Mouse (Mus musculus): ENCODE data around the gene Thsd4. TPM values are rescaled to one million over a fixed set of nuclear protein-coding genes. Genes with fewer than 3 reads are reported as not detected.

Gene Thsd4
- total RNA-seq, 2 experiments from 2014 or later = 9.1 to 10.8 TPM

DNA sequence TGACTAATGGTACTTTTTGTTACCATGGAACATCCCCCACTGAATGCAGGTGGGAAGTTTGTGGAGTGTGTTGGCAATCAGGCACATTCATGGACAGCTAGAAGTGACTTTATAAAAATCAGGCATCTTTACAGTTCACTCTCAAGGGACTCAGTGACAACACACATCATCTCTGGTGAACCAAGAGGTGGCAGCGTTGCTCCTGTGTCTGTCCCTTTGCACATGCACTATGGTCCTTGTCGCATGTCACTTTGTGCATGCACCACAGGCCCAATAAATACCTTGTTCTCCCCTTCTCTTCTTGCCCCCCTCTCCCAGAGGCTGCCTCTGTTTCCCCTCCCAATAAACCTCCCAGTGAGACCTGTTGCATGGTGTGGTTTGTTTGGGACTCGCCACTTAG is 270.1 kb downstream of the Thsd4 start:
- peak in 1 of 2 experiments; percentile 52 for DNase-seq (ENCODE audit: extremely low spot score in 1 of 2, low spot score in 2 of 2)
- intact Hi-C loops (cut with DNase I) = no loop called here

- intact Hi-C loops (cut with DNase I) = no loop called here
- no peak for DNase-seq (ENCODE audit: extremely low spot score in 1 of 2, low spot score in 2 of 2)
Observed at GRCm38 (mm10) chr9:60250403-60250802, 271.4 kb downstream of the Thsd4 start.

DNA sequence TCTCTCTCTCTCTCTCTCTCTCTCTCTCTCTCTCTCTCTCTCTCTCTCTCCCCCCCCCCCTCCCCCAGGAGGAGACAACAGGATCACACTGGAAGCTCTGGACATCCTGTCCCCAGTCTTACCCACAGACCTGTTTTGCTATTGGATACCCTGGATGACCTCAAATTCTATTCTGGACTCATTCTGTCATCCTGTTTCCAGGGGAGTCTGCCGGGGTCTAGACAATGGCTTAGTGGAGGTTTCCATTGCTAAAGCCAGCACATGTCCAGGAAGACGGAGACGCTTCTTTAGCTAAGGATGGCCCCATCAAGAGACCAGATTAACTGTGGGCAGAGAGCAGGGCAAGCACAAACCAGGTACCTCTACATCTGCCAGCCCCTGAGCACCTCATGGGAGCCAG is 273.8 kb downstream of the Thsd4 start:
- DNase-seq (ENCODE audit: extremely low spot score in 1 of 2, low spot score in 2 of 2) = no peak
- intact Hi-C loops (cut with DNase I) = loop anchor here (5.0 to 10.0 kb wide), 4 partner anchors 349 to 609 kb away; partner anchors contain the start of gene Lrrc49

DNA sequence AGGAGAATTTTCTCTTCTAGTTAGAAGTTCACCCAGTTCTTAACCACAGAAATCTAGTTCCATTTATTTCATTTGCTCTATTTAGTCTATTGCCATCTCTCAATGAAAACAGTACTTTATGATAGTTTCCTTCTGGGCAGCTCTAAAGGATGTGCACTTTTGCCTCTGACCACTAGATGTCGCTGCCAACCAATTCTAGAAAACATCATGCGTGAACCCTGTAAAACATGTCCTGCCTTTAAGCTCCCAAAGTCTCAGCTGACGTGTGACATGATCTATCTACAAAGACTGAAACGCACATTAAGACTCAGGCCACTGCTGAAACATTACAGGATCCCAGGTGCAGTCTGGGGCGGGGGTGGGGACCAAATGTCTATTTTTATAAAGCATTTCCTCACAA is 276.9 kb downstream of the Thsd4 start:
- intact Hi-C loops (cut with DNase I) = loop anchor here (2.0 to 10.0 kb wide), 5 partner anchors 32 to 612 kb away; partner anchors contain the start of gene Lrrc49

GRCm38 (mm10) chr9:60243503-60243902 is 278.3 kb downstream of the Thsd4 start:
- intact Hi-C loops (cut with DNase I) = loop anchor here (10.0 kb wide), 2 partner anchors 441 to 501 kb away; partner anchors contain the start of gene Lrrc49
- DNase-seq (ENCODE audit: extremely low spot score in 1 of 2, low spot score in 2 of 2) = no peak

More for the DNA sequence above, 276.9 kb downstream of the Thsd4 start:
- DNase-seq (ENCODE audit: extremely low spot score in 1 of 2, low spot score in 2 of 2) = peak; percentile 53 to 74

DNA sequence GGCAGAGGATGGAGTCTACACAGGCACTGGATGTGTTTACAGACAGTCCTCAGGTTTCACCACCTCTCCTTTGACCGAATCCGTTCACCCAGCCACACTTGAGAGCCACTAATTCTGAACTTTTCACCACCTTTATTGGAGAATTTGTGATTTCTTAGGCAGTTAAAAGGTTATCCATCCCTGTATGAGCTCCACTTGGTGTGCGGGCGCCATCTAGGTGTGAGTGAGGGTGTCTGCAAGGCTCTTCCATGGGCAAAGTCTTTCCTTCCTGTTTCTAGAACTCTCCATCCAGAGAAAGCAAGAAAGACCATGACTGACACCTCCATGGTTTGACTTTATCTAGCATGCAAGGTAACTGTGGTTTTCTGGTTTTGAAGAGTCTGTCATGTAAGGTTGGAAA is 284.2 kb downstream of the Thsd4 start:
- intact Hi-C loops (cut with DNase I) = loop anchor here (5.0 kb wide), 1 partner anchor 275 kb away; the partner anchor contains the start of gene Nr2e3
- peak; percentile 45 to 51 for DNase-seq (ENCODE audit: extremely low spot score in 1 of 2, low spot score in 2 of 2)

DNA sequence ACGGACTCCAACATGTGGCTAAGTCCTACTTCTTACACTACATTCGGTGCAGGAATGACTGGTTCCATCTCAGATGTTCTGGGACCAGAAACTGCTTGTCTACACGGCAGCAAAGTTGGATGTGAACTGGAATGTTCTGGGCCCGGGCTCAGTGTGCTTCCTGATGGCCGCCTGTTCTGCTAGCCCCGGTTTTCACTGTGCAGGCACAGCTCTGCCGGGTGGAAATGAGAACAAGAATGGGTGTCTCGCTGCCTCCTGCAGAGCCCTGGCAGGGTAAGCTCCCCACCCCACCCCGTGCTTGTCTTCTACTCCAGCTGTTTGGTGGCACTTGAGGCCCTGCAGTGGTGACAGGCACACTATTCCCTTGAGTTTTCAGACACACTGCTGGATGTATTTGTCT is 285.7 kb downstream of the Thsd4 start:
- no peak for DNase-seq (ENCODE audit: extremely low spot score in 1 of 2, low spot score in 2 of 2)
- intact Hi-C loops (cut with DNase I) = loop anchor here (5.0 kb wide), 1 partner anchor 274 kb away; the partner anchor contains the start of gene Nr2e3

DNA sequence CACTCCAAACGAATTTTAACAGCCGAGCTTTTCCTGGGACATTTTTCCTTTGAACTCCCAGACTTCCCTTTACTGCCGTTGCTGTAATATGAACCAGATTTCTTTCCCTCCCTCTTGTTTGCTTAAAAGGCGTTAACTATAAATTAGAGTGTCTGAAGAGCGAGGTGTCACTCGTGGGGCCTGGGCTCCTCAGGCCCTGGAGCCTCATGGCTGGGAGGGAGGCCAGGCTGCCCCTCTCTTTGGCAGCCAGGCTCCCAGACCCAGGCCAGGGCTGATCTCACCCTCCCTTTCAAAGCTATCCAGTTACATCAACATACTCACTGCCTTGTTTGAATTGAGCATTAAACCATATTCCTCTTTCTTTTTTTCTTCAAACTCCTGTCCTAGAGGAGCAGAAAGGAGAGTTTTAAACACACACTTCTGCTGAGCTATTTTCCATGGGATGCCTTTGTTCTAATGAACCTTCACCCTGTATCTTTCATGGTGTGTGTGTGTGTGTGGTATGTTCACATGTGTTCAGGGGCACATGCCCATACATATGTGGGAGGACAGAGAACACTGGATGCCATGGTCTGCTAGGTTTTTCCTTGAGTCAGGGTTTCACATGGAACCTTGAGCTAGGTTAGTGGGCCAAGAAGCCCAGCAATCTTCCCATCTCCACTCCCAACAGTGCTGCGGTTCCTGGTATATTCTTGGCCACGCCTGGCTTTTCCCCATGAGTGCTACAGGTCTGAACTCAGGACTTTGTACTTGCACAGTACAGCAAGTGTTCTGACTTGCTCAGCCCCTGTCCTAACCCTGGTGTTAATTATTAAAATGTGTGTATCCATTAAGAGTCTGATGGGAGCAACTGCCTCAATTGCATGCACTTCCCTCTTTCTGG is 287.4 kb downstream of the Thsd4 start:
- DNase-seq (ENCODE audit: extremely low spot score in 1 of 2, low spot score in 2 of 2) = no peak
- intact Hi-C loops (cut with DNase I) = loop anchor here (5.0 kb wide), 1 partner anchor 272 kb away; the partner anchor contains the start of gene Nr2e3

DNA sequence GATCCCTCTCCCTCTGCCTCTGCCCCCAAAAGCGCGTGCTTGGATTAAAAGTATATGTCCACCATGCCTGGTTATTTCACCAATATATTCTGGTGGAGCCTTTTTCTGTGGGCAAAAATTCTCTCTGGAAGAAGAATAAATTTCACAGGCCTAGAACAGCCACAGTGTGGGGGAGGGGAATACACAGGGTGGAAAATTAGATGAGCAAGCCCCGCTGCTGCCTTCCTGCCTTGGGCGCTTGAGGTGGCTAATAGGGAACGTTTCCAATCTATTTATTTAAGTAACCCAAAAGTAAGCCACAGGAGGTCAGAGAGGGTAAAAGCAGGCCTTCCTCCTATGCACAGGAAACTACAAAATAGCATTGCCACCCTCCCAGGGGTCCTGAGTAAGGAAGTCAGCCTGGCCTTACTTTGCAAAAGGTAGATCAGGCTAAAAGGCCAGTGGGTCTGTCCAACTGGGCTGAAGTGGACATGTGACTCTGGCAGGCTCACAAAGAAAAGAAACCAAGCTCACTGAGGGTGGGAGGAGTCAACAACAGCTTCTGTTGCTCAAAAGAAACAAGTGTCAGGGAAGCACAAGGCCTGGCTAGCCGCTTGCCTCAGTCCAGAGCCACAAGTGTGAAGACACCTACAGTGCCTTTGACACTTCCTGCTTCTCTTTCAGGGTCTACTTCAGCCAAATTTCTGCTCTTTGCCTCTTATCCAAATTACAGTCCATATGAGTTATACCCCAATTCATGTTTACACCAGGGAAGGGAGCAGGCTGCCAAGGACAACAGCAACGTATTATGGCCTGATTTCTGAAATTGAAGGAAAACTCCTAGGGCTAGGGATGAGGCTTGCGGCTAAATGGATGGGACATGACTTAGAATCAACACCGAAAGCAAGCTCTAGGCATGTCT is 289.6 kb downstream of the Thsd4 start:
- intact Hi-C loops (cut with DNase I) = no loop called here
- no peak for DNase-seq (ENCODE audit: extremely low spot score in 1 of 2, low spot score in 2 of 2)

- intact Hi-C loops (cut with DNase I) = no loop called here
- DNase-seq (ENCODE audit: extremely low spot score in 1 of 2, low spot score in 2 of 2) = no peak
Observed at GRCm38 (mm10) chr9:60229496-60229895, 292.4 kb downstream of the Thsd4 start.

DNA sequence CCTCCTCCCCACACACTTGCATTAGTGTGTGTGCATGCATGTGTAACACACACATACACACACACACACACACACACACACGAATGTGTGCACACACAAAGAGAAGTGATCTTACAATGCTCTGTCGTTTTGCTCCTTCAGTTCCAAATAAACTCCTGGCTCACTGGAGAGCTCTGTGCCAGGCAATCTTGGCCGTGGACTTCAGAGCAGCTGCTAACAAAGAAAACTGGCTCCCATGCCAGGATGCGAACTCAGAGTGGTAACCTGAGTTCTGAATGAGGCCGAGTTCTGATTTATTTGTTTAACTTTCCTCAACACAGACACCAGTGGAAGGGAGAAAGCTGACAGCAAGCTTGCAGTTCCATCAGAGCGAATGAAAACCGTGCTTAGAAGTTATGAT is 294.1 kb downstream of the Thsd4 start:
- intact Hi-C loops (cut with DNase I) = no loop called here
- DNase-seq (ENCODE audit: extremely low spot score in 1 of 2, low spot score in 2 of 2) = no peak

- no peak for DNase-seq (ENCODE audit: extremely low spot score in 1 of 2, low spot score in 2 of 2)
- intact Hi-C loops (cut with DNase I) = no loop called here
Observed at GRCm38 (mm10) chr9:60226679-60227078, 295.2 kb downstream of the Thsd4 start.

- DNase-seq (ENCODE audit: extremely low spot score in 1 of 2, low spot score in 2 of 2) = peak; percentile 53 to 59
- intact Hi-C loops (cut with DNase I) = no loop called here
Observed at GRCm38 (mm10) chr9:60226155-60226554, 295.7 kb downstream of the Thsd4 start.

- intact Hi-C loops (cut with DNase I) = no loop called here
- no peak for DNase-seq (ENCODE audit: extremely low spot score in 1 of 2, low spot score in 2 of 2)
Observed at GRCm38 (mm10) chr9:60225453-60225852, 296.4 kb downstream of the Thsd4 start.

- intact Hi-C loops (cut with DNase I) = no loop called here
- no peak for DNase-seq (ENCODE audit: extremely low spot score in 1 of 2, low spot score in 2 of 2)
Observed at GRCm38 (mm10) chr9:60224039-60224695, 297.7 kb downstream of the Thsd4 start.

DNA sequence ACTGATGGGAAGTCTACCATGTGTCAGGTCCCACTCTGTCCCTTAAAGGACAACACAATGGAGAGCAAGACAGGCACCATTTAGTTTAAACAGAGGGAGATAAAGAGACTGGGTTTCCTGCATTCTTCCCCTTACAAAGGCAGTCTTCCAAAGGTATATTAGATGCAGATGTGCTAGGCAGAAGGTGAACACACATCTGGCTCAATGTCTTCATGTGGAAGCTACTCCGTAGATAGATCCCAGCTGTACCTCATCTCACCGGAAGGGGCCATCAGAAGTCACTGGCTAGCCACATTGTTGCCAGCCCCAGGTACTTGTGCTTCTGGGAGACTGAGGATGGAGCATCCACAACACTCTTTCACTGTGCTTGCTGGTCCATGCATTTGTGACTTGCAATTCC is 301.4 kb downstream of the Thsd4 start:
- intact Hi-C loops (cut with DNase I) = no loop called here
- DNase-seq (ENCODE audit: extremely low spot score in 1 of 2, low spot score in 2 of 2) = no peak

DNA sequence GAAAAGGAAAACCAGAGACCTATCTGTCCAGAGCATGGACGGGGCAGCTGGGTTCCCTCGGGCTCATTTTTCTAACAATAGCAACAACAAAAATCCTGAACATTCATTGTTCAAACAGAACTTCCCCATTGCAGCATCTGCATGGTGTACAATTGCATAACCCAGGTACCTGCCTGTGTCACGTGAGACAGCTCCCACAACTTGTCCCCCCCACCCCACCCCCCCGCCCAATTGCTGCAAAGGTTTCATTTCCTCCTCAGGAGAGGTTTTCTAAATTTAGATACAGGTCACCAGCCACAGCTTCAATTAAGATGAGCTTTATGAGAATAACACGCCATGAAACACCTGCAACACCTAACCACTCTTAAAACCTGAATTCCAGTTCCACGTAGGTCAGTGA is 303.4 kb downstream of the Thsd4 start:
- no peak for DNase-seq (ENCODE audit: extremely low spot score in 1 of 2, low spot score in 2 of 2)
- intact Hi-C loops (cut with DNase I) = no loop called here

- no peak for DNase-seq (ENCODE audit: extremely low spot score in 1 of 2, low spot score in 2 of 2)
- intact Hi-C loops (cut with DNase I) = no loop called here
Observed at GRCm38 (mm10) chr9:60216029-60216428, 305.8 kb downstream of the Thsd4 start.

- DNase-seq (ENCODE audit: extremely low spot score in 1 of 2, low spot score in 2 of 2) = no peak
Observed at GRCm38 (mm10) chr9:60213111-60213510, 308.7 kb downstream of the Thsd4 start.

More at GRCm38 (mm10) chr9:60213111-60213510, 308.7 kb downstream of the Thsd4 start:
- intact Hi-C loops (cut with DNase I) = no loop called here
